Mouse (Mus musculus) liver, adult 2 months (tissue): ENCODE data around the gene Dock2. TPM values are rescaled to one million over a fixed set of nuclear protein-coding genes. Genes with fewer than 3 reads are reported as not detected.

ENCODE experiments used
- DNase-seq: peaks from one replicate; pipeline ENCODE4 v3.0.0-alpha.2; 2011; ENCODE audit warnings: low read depth, low spot score; ENCODE audit errors: extremely low read depth
- H3K27ac ChIP-seq: fragments of 200-500 bp; replicated peaks from 2 replicates; pipeline ENCODE4 v1.5.1; 2012; ENCODE audit warnings: low read depth, mild to moderate bottlenecking, control low read depth, inconsistent platforms, low read length; ENCODE audit not compliant: insufficient read depth
- H3K27me3 ChIP-seq: fragments of 200-500 bp; 2 replicates; pipeline ENCODE4 v1.6.1; 2012; ENCODE audit warnings: mild to moderate bottlenecking, moderate library complexity, low read length, inconsistent platforms; ENCODE audit not compliant: control insufficient read depth, insufficient read depth
- H3K36me3 ChIP-seq: fragments of 200-500 bp; 2 replicates; pipeline ENCODE4 v1.6.1; 2012; ENCODE audit warnings: low read length, inconsistent platforms; ENCODE audit not compliant: control insufficient read depth, insufficient read depth
- H3K4me1 ChIP-seq: fragments of 200-500 bp; 2 replicates; pipeline ENCODE4 v1.6.1; 2011; ENCODE audit warnings: low read length; ENCODE audit not compliant: control insufficient read depth, insufficient read depth
- H3K4me3 ChIP-seq: fragments of 200-500 bp; 2 replicates; pipeline ENCODE4 v1.5.1; 2011; ENCODE audit warnings: low read depth, mild to moderate bottlenecking, control low read depth, low read length, moderate library complexity; ENCODE audit not compliant: insufficient read depth
- H3K79me2 ChIP-seq: fragments of 200-500 bp; 2 replicates; pipeline ENCODE4 v1.6.1; 2012; ENCODE audit warnings: inconsistent platforms, mild to moderate bottlenecking, low read length, moderate library complexity; ENCODE audit not compliant: control insufficient read depth, insufficient read depth
- H3K9ac ChIP-seq: fragments of 200-500 bp; 2 replicates; pipeline ENCODE4 v1.6.1; 2012; ENCODE audit warnings: low read depth, mild to moderate bottlenecking, control low read depth, inconsistent platforms, low read length
- CTCF ChIP-seq: fragments of 200-500 bp; IDR thresholded peaks from 2 replicates; pipeline ENCODE4 v1.5.1; 2011; ENCODE audit warnings: low read depth, low read length, control low read depth
- POLR2A ChIP-seq: fragments of 200-500 bp; IDR thresholded peaks from 2 replicates; pipeline ENCODE4 v1.6.1; 2011; ENCODE audit warnings: low read length, control low read depth; ENCODE audit not compliant: insufficient read depth; ENCODE audit errors: extremely low read depth
- WGBS: fragments of 180-500 bp; shearing (Covaris S2); methylation state at CpG from one replicate; pipeline ENCODE4 v1.1.7; 2018; 5-methylcytosine and 5-hydroxymethylcytosine counted together
- polyA plus RNA-seq: library from polyadenylated mRNA; depleted of rRNA; stranded (reverse); fragments of >200 nt; gene quantifications from 2 replicates; pipeline ENCODE4 v1.2.3, GENCODE M21; 2012; rRNA removed
- total RNA-seq: library from RNA; depleted of rRNA; stranded (reverse); fragments of >200 nt; gene quantifications from 2 replicates; pipeline ENCODE4 v1.2.3, GENCODE M21; 2014; rRNA removed

The Dock2 gene
- total and polyA plus RNA-seq, 2 experiments: 0.95 to 4.0 TPM

GRCm38 (mm10) chr11:34181214-34182117, 602.2 kb downstream of the Dock2 start:
- Histone ChIP-seq H3K27ac (no peak overlapping the region), H3K36me3 (no peaks in the 10 kb centered on the region), H3K79me2 (no peaks in the 10 kb centered on the region), H3K4me3 (no peak overlapping the region), H3K27me3 (no peaks in the 10 kb centered on the region), H3K9ac (no peak overlapping the region), H3K4me1 (no peaks in the 10 kb centered on the region)
- WGBS: 28% methylated on average over 8 of the region's 8 CpGs
- TF ChIP-seq POLR2A (no peak), CTCF (no peak)
- peak; percentile 44 for DNase-seq

DNA sequence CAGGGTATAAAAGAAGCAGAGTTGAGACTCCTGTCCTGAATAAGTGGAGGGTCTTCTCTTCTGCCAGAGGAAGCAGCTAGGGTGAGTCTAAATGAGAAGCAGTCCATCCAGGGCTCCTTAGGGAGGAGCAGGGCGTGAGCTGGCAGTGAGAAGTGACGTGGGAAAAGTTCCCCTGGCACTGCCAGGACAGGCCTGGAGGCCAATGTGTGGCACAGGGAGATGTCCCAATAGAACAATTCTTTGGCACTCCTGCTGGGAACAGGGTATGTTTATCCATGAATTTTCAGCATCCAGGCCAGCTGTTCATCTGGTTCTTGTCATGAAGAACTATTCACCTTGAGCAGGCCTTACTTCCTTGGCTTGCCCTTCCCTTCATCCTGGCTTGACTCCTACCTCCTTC, 604.9 kb downstream of the Dock2 start:
- no peak for DNase-seq
- TF ChIP-seq POLR2A (no peak), CTCF (no peak)
- H3K79me2 ChIP-seq: no peaks in the 10 kb centered on the region
- no peak overlapping the region for H3K9ac ChIP-seq
- no peaks in the 10 kb centered on the region for H3K27me3 ChIP-seq
- 68% methylated on average over 2 of the region's 2 CpGs for WGBS
- no peaks in the 10 kb centered on the region for H3K4me1 ChIP-seq
- H3K36me3 ChIP-seq: no peaks in the 10 kb centered on the region
- no peak overlapping the region for H3K27ac ChIP-seq
- no peak overlapping the region for H3K4me3 ChIP-seq

Other genes with a start within 250 kb of the Dock2 start
- gene Spdl1, start 49.7 kb upstream of the Dock2 start, total RNA-seq: 0.18 and 0.60 TPM in 2 replicates
- 0.07 TPM in 2 replicates for gene Spdl1, start 49.7 kb upstream of the Dock2 start, polyA plus RNA-seq